Mouse (Mus musculus): ENCODE results near the gene Prss56. TPM values are rescaled to one million over a fixed set of nuclear protein-coding genes. Genes with fewer than 3 reads are reported as not detected.

The Prss56 gene
- polyA plus RNA-seq, 1 experiment from 2014 or later, result 1.9 TPM

DNA sequence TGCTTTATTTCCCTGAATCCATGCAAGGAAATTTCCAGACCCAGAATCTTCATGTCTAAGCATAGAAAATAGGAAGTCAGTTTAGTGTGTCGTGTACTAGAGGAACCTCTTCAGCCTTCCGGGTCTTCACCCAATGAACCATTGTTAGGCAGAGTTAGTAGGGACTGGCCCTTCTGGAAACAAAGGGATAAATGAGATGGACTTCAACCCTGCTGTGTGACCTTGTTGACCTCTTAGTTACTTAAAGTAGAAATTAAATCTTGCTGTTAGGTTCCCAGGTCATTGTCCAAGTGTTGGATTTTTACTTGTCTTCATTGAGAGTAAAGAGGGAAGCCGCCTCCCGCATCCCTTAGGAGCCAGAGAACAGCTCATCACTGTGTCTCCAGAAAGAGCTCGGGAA is 47.5 kb downstream of the Prss56 start:
- H3K36me3 ChIP-seq (ENCODE audit: control insufficient read depth, insufficient read depth, low read length), result peaks cover 15% of the 10 kb centered on the region
- no peak overlapping the region for H3K4me2 ChIP-seq (replicated peaks; ENCODE audit: low read depth, low read length)
- no peak overlapping the region for H3K9ac ChIP-seq (ENCODE audit: low read depth, low read length)
- no peak overlapping the region for H3K4me3 ChIP-seq (ENCODE audit: low read depth, low read length)
- H3K27ac ChIP-seq (ENCODE audit: low read depth, low read length), result no peak overlapping the region
- WGBS, result 73% methylated on average over 5 of the region's 5 CpGs
- no peaks in the 10 kb centered on the region for H3K4me1 ChIP-seq (replicated peaks; ENCODE audit: control insufficient read depth, insufficient read depth, low read length)
- no peaks in the 10 kb centered on the region for H3K9me3 ChIP-seq (ENCODE audit: control insufficient read depth, low read length)
- DNase-seq (ENCODE audit: low spot score), result no peak
- ATAC-seq (ENCODE audit: low FRiP score), result no peak
- no peaks in the 10 kb centered on the region for H3K27me3 ChIP-seq (ENCODE audit: control insufficient read depth, insufficient read depth, low read length)

DNA sequence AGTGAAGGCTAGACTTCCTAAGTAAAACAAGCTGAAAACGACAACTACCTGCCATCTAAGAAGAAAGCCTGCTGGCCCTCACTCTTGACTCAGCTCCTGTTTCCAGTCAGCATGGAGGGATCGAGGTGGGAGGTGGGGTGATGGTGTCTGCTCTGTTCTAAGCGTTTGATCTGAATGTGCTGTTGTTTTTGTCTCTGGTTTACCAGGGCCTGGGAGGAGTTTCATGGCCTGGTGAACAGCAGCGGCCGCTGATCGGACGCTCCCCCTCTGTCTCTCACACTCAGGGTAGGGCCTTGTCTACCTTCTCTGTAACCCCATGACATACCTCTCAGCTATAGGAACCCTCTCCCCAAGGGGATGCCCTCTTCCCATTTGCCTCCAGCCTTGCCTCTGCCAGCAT is 49.1 kb downstream of the Prss56 start:
- WGBS, result 80% methylated on average over 7 of the region's 7 CpGs
- no peak for DNase-seq (ENCODE audit: low spot score)
- Histone ChIP-seq H3K36me3 (ENCODE audit: control insufficient read depth, insufficient read depth, low read length) (peaks cover 7% of the 10 kb centered on the region), H3K9me3 (ENCODE audit: control insufficient read depth, low read length) (no peaks in the 10 kb centered on the region), H3K4me3 (ENCODE audit: low read depth, low read length) (no peak overlapping the region), H3K27ac (ENCODE audit: low read depth, low read length) (no peak overlapping the region), H3K27me3 (ENCODE audit: control insufficient read depth, insufficient read depth, low read length) (no peaks in the 10 kb centered on the region), H3K4me2 (replicated peaks; ENCODE audit: low read depth, low read length) (no peak overlapping the region), H3K9ac (ENCODE audit: low read depth, low read length) (no peak overlapping the region), H3K4me1 (replicated peaks; ENCODE audit: control insufficient read depth, insufficient read depth, low read length) (no peaks in the 10 kb centered on the region)
- no peak for ATAC-seq (ENCODE audit: low FRiP score)

Other genes with a start within 250 kb of the Prss56 start
- gene Alppl2, start 93.4 kb upstream of the Prss56 start, polyA plus RNA-seq (2014; fragmentation: Nextera tagmentation; extraction: Ambion mirVana), result not detected in 2 replicates
- not detected in 2 replicates for gene Alpi, start 81.7 kb upstream of the Prss56 start, polyA plus RNA-seq (2014; fragmentation: Nextera tagmentation; extraction: Ambion mirVana)
- gene Akp3, start 58.3 kb upstream of the Prss56 start, polyA plus RNA-seq (2014; fragmentation: Nextera tagmentation; extraction: Ambion mirVana), result not detected in 2 replicates
- 10.0 and 14.7 TPM in 2 replicates for gene Ecel1, start 26.8 kb upstream of the Prss56 start, polyA plus RNA-seq (2014; fragmentation: Nextera tagmentation; extraction: Ambion mirVana)
- gene Chrnd, start 7.3 kb downstream of the Prss56 start, polyA plus RNA-seq (2014; fragmentation: Nextera tagmentation; extraction: Ambion mirVana), result 0.47 TPM in 1 of 2 replicates, not detected in the other
- gene Chrng, start 21.3 kb downstream of the Prss56 start, polyA plus RNA-seq (2014; fragmentation: Nextera tagmentation; extraction: Ambion mirVana), result 0.73 and 1.0 TPM in 2 replicates
- 132 and 134 TPM in 2 replicates for gene Eif4e2, start 30.6 kb downstream of the Prss56 start, polyA plus RNA-seq (2014; fragmentation: Nextera tagmentation; extraction: Ambion mirVana)
- 0.14 and 0.52 TPM in 2 replicates for gene Efhd1, start 81.0 kb downstream of the Prss56 start, polyA plus RNA-seq (2014; fragmentation: Nextera tagmentation; extraction: Ambion mirVana)
- gene Gigyf2, start 143.7 kb downstream of the Prss56 start, polyA plus RNA-seq (2014; fragmentation: Nextera tagmentation; extraction: Ambion mirVana), result 53.5 and 68.2 TPM in 2 replicates
- 8.1 and 8.8 TPM in 2 replicates for gene Kcnj13, start 211.4 kb downstream of the Prss56 start, polyA plus RNA-seq (2014; fragmentation: Nextera tagmentation; extraction: Ambion mirVana)